Mouse (Mus musculus) liver, embryonic 11.5 days (tissue): ENCODE results near the gene Hsd3b1. TPM values are rescaled to one million over a fixed set of nuclear protein-coding genes. Genes with fewer than 3 reads are reported as not detected.
"Not testable (repeated sequence)": the region's sequence is repeated elsewhere in the genome, so short reads cannot be mapped to it uniquely, and the experiment has no call there.

Source experiments
- ATAC-seq: fragments of 200-750 bp; cut with Nextera tagmentation; replicated peaks from 2 replicates; pipeline ENCODE4 v1.8.0; 2017; ENCODE audit warnings: moderate number of reproducible peaks, mild to moderate bottlenecking, moderate TSS enrichment, moderate library complexity; ENCODE audit not compliant: low FRiP score
- DNase-seq: peaks from one replicate; pipeline ENCODE4 v3.0.0-alpha.2; 2017; ENCODE audit warnings: low spot score
- H3K27ac ChIP-seq: fragments of 300-500 bp; sonication (generic); 2 replicates; pipeline ENCODE4 v1.5.1; 2014; ENCODE audit warnings: mild to moderate bottlenecking, low read depth, low read length, control low read depth
- H3K27me3 ChIP-seq: fragments of 300-500 bp; sonication (generic); replicated peaks from 2 replicates; pipeline ENCODE4 v1.6.1; 2014; ENCODE audit warnings: low read length, mixed read lengths; ENCODE audit not compliant: control insufficient read depth, insufficient read depth
- H3K36me3 ChIP-seq: fragments of 300-500 bp; sonication (generic); 2 replicates; pipeline ENCODE4 v1.6.1; 2014; ENCODE audit warnings: mild to moderate bottlenecking, low read length, moderate library complexity, mixed read lengths; ENCODE audit not compliant: control insufficient read depth, insufficient read depth
- H3K4me1 ChIP-seq: fragments of 300-500 bp; sonication (generic); replicated peaks from 2 replicates; pipeline ENCODE4 v1.6.1; 2014; ENCODE audit warnings: low read length, mixed read lengths; ENCODE audit not compliant: control insufficient read depth, insufficient read depth
- H3K4me2 ChIP-seq: fragments of 300-500 bp; sonication (generic); 2 replicates; pipeline ENCODE4 v1.6.1; 2014; ENCODE audit warnings: mild to moderate bottlenecking, control low read depth, moderate library complexity
- H3K4me3 ChIP-seq: fragments of 300-500 bp; sonication (generic); 2 replicates; pipeline ENCODE4 v1.5.1; 2014; ENCODE audit warnings: low read depth, low read length, control low read depth
- H3K9ac ChIP-seq: fragments of 300-500 bp; sonication (generic); 2 replicates; pipeline ENCODE4 v1.6.1; 2014; ENCODE audit warnings: low read depth, low read length, control low read depth
- H3K9me3 ChIP-seq: fragments of 300-500 bp; sonication (generic); 2 replicates; pipeline ENCODE4 v1.6.1; 2016; ENCODE audit warnings: low read length, inconsistent platforms, mixed read lengths; ENCODE audit not compliant: control insufficient read depth
- WGBS: fragments of 180-500 bp; shearing (Covaris S2); extraction: QIAGEN DNeasy Blood & Tissue Kit; methylation state at CpG from one replicate; pipeline ENCODE4 v1.1.7; 2014; 5-methylcytosine and 5-hydroxymethylcytosine counted together
- polyA plus RNA-seq: library from polyadenylated mRNA; unstranded; fragments of >200 nt; fragmentation: Nextera tagmentation; extraction: Ambion mirVana; gene quantifications from 2 replicates; pipeline ENCODE4 v1.2.1, GENCODE M21; 2014

Hsd3b1 gene
- polyA plus RNA-seq, 1 experiment from 2014 or later = 8.3 TPM

DNA sequence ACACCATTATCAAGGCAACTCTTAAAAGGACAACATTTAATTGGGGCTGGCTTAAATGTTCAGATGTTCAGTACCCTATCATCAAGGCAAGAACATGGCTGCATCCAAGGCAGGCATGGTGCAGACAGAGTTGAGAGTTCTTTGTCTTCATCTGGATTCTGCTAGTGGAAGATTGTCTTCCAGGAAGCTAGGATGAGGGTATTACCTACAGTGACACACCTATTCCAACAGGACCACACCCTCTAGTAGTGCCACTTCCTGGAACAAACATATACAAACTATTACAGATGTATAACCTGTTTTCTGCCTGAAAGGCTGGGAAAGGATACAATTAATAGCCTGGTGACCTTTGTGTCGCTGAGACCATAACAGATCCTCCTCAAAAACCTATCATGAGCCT lies 10.7 kb downstream of the Hsd3b1 start:
- no peak for DNase-seq
- H3K4me1 ChIP-seq = no peaks in the 10 kb centered on the region
- no peak overlapping the region for H3K4me3 ChIP-seq
- no peak overlapping the region for H3K9ac ChIP-seq
- no peak overlapping the region for H3K27ac ChIP-seq
- 92% methylated on average over 1 of the region's 1 CpGs for WGBS
- H3K27me3 ChIP-seq = no peaks in the 10 kb centered on the region
- peak; percentile 58 for ATAC-seq
- no peaks in the 10 kb centered on the region for H3K9me3 ChIP-seq
- no peak overlapping the region for H3K4me2 ChIP-seq
- no peaks in the 10 kb centered on the region for H3K36me3 ChIP-seq

DNA sequence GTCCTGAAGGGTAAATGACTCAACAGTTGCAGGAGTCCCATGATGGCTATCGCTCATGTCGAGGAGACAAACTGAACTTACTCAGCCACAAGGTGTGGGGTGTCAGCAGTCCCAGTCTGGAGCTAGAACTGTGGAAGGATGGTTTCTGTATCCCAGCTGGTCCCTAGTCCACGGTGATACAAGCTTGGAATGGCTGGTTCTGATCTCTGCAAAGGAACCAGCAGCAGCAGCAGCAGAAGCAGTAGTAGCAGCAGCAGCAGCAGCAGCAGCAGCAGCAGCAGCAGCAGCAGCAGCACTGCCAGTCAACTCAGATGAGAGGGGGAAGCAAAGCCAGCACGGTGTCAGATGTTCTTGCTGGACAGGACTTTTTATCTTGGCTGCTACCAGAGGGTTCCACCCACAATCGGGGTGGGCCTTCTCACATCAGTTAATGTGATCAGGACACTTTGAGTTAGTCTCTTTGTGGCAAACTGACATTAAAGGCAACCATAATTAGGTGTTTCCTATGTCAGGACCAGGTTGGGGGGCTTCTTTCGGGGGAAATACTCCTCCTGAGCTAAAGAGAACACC lies 45.4 kb downstream of the Hsd3b1 start, which contains the start of gene Hsd3b6:
Hsd3b6 (minus strand) TSS at position 343 of the 570 bp plus-strand sequence.
- H3K4me3 ChIP-seq = no peak within 1 kb of the TSS
- H3K9me3 ChIP-seq = no peaks in the 10 kb centered on the region
- H3K27me3 ChIP-seq = no peaks in the 10 kb centered on the region
- no peaks in the 10 kb centered on the region for H3K4me1 ChIP-seq
- no peak within 1 kb of the TSS for H3K9ac ChIP-seq
- H3K4me2 ChIP-seq = no peak within 1 kb of the TSS
- ATAC-seq (peak; percentile 76), DNase-seq (no peak)
- H3K36me3 ChIP-seq = no peaks in the 10 kb centered on the region
- no peak within 1 kb of the TSS for H3K27ac ChIP-seq
- WGBS = 60% methylated on average over 6 of the region's 6 CpGs

DNA sequence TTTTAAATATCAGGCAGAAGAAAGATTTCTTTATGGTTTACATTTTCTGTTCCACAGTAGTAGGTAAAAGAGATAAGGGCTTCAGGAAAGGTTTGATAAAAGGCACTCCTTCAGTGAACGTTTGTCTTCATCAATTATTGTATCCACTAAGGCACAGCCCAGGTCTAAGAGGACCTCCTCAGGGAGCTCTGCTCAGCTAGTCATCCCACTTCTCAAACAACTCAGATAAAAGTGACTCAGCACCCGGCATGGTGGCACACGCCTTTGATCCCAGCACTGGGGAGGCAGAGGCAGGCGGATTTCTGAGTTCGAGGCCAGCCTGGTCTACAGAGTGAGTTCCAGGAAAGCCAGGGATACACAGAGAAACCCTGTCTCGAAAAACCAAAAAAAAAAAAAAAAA lies 46.9 kb downstream of the Hsd3b1 start:
- H3K9ac ChIP-seq, H3K4me1 ChIP-seq, H3K9me3 ChIP-seq, ATAC-seq, H3K4me3 ChIP-seq, H3K36me3 ChIP-seq, H3K27ac ChIP-seq, DNase-seq, H3K4me2 ChIP-seq, H3K27me3 ChIP-seq: not testable (repeated sequence)
- 68% methylated on average over 6 of the region's 6 CpGs for WGBS

DNA sequence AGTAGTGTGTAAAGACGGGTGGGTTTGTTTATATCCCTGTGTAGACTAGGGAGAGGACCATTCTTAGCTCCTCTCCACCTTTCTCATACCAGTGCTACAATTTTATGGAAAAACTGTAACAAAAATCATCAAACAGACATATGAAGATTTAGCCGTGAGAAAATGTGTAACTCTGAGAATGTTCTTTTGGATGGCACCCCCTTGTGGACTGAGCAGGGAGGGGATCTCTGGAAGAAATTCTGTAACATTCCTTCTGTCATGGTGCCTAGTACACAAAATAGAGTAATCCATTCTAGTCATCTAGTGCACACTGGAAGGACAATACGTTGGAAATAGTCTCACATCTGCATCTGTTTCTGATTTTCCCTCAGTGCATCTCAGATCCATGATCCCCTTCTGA lies 54.6 kb downstream of the Hsd3b1 start:
- H3K9ac ChIP-seq, H3K4me2 ChIP-seq, ATAC-seq, DNase-seq, H3K9me3 ChIP-seq, H3K27ac ChIP-seq, H3K4me3 ChIP-seq, H3K27me3 ChIP-seq, H3K36me3 ChIP-seq, H3K4me1 ChIP-seq: not testable (repeated sequence)
- WGBS = 48% methylated on average over 3 of the region's 3 CpGs

Other genes with a start within 250 kb of the Hsd3b1 start
- gene Hsd3b5, start 229.5 kb downstream of the Hsd3b1 start, polyA plus RNA-seq = not detected in 2 replicates
- not detected in 2 replicates for gene Hsd3b2, start 135.3 kb downstream of the Hsd3b1 start, polyA plus RNA-seq
- 0.19 TPM in 1 of 2 replicates, not detected in the other for gene Hsd3b3, start 96.7 kb downstream of the Hsd3b1 start, polyA plus RNA-seq
- gene Hsd3b6, start 45.4 kb downstream of the Hsd3b1 start, polyA plus RNA-seq = 29.0 and 32.1 TPM in 2 replicates
- gene Hao2, start 33.4 kb upstream of the Hsd3b1 start, polyA plus RNA-seq = 0.22 and 0.49 TPM in 2 replicates